Mouse (Mus musculus) cerebellum, adult 2 months (tissue): ENCODE measurements around the gene D17H6S53E. TPM values are rescaled to one million over a fixed set of nuclear protein-coding genes. Genes with fewer than 3 reads are reported as not detected.

ENCODE experiments used
- DNase-seq, 2 experiments: peaks; one replicate each; pipeline ENCODE4 v3.0.0; 2021
- H3K27ac ChIP-seq: fragments of 200-500 bp; 2 replicates; pipeline ENCODE4 v1.5.1; 2012; ENCODE audit warnings: low read length, control low read depth, inconsistent platforms; ENCODE audit not compliant: insufficient read depth
- H3K27me3 ChIP-seq: fragments of 200-500 bp; 2 replicates; pipeline ENCODE4 v1.6.1; 2012; ENCODE audit warnings: inconsistent platforms, mild to moderate bottlenecking, low read length, moderate library complexity; ENCODE audit not compliant: control insufficient read depth, insufficient read depth
- H3K4me1 ChIP-seq: fragments of 200-500 bp; 2 replicates; pipeline ENCODE4 v1.6.1; 2011; ENCODE audit warnings: low read length; ENCODE audit not compliant: control insufficient read depth, insufficient read depth
- H3K4me3 ChIP-seq: fragments of 200-500 bp; replicated peaks from 2 replicates; pipeline ENCODE3; 2011; ENCODE audit warnings: mild to moderate bottlenecking, low read depth, low read length, control low read depth; ENCODE audit not compliant: insufficient read depth
- CTCF ChIP-seq: fragments of 200-500 bp; IDR thresholded peaks from 2 replicates; pipeline ENCODE4 v1.5.1; 2011; ENCODE audit warnings: low read depth, mild to moderate bottlenecking, control low read depth, low read length, moderate library complexity, borderline replicate concordance; ENCODE audit not compliant: insufficient read depth
- POLR2A ChIP-seq: fragments of 200-500 bp; IDR thresholded peaks from 2 replicates; pipeline ENCODE4 v1.6.1; 2011; ENCODE audit warnings: low read length, control low read depth, borderline replicate concordance; ENCODE audit not compliant: insufficient read depth
- whole genome bisulfite sequencing: fragments of 180-500 bp; shearing (Covaris S2); methylation state at CpG from one replicate; pipeline ENCODE4 v1.1.7; 2018; 5-methylcytosine and 5-hydroxymethylcytosine counted together
- polyA plus RNA-seq: library from polyadenylated mRNA; depleted of rRNA; stranded (reverse); fragments of >200 nt; gene quantifications from 2 replicates; pipeline ENCODE4 v1.2.3, GENCODE M21; 2012; rRNA removed

D17H6S53E gene
- polyA plus RNA-seq, 1 experiment = 12.3 TPM

GRCm38 (mm10) chr17:35175382-35175781 is 49.2 kb downstream of the D17H6S53E start:
- no peak overlapping the region for H3K27ac ChIP-seq
- H3K27me3 ChIP-seq = no peaks in the 10 kb centered on the region
- no peak overlapping the region for H3K4me3 ChIP-seq
- DNase-seq = no peak
- TF ChIP-seq POLR2A (no peak), CTCF (no peak)
- no peaks in the 10 kb centered on the region for H3K4me1 ChIP-seq
- WGBS = 67% methylated on average over 6 of the region's 6 CpGs

- no peak for DNase-seq
- H3K4me1 ChIP-seq = no peaks in the 10 kb centered on the region
- 46% methylated on average over 2 of the region's 2 CpGs for WGBS
- H3K4me3 ChIP-seq = no peak within 1 kb of the TSS
- no peaks in the 10 kb centered on the region for H3K27me3 ChIP-seq
- no peak for TF ChIP-seq CTCF
- no peak for TF ChIP-seq POLR2A
- no peak within 1 kb of the TSS for H3K27ac ChIP-seq
Observed at GRCm38 (mm10) chr17:35175968-35176367, 49.8 kb downstream of the D17H6S53E start, which contains the start of gene Aif1. Aif1 (minus strand) TSS chr17:35176068.

Other genes starting within 250 kb of the D17H6S53E start
- gene Zbtb12, start 246.9 kb upstream of the D17H6S53E start, polyA plus RNA-seq = 8.2 and 8.3 TPM in 2 replicates
- 0.08 and 0.10 TPM in 2 replicates for gene Gm20547, start 244.3 kb upstream of the D17H6S53E start, polyA plus RNA-seq
- gene C2, start 228.1 kb upstream of the D17H6S53E start, polyA plus RNA-seq = 2.3 and 2.9 TPM in 2 replicates
- gene Ehmt2, start 227.9 kb upstream of the D17H6S53E start, polyA plus RNA-seq = 174 and 182 TPM in 2 replicates
- gene Slc44a4, start 211.9 kb upstream of the D17H6S53E start, polyA plus RNA-seq = 0.05 TPM in 1 of 2 replicates, not detected in the other
- 58.7 and 60.9 TPM in 2 replicates for gene Neu1, start 195.1 kb upstream of the D17H6S53E start, polyA plus RNA-seq
- 4.6 and 9.2 TPM in 2 replicates for gene Hspa1b, start 167.1 kb upstream of the D17H6S53E start, polyA plus RNA-seq
- not detected in 2 replicates for gene Gm20481, start 156.5 kb upstream of the D17H6S53E start, polyA plus RNA-seq
- gene Hspa1a, start 154.2 kb upstream of the D17H6S53E start, polyA plus RNA-seq = 10.5 and 14.9 TPM in 2 replicates
- gene Hspa1l, start 153.7 kb upstream of the D17H6S53E start, polyA plus RNA-seq = 0.49 and 0.89 TPM in 2 replicates
- gene Lsm2, start 144.5 kb upstream of the D17H6S53E start, polyA plus RNA-seq = 56.2 and 63.7 TPM in 2 replicates
- 65.3 and 77.0 TPM in 2 replicates for gene Vars, start 125.4 kb upstream of the D17H6S53E start, polyA plus RNA-seq
- 25.5 and 30.1 TPM in 2 replicates for gene Vwa7, start 109.8 kb upstream of the D17H6S53E start, polyA plus RNA-seq
- 2.0 and 2.3 TPM in 2 replicates for gene Sapcd1, start 98.4 kb upstream of the D17H6S53E start, polyA plus RNA-seq
- gene Msh5, start 79.6 kb upstream of the D17H6S53E start, polyA plus RNA-seq = 4.3 and 5.5 TPM in 2 replicates
- gene Clic1, start 76.4 kb upstream of the D17H6S53E start, polyA plus RNA-seq = 41.2 and 42.9 TPM in 2 replicates
- 59.5 and 63.3 TPM in 2 replicates for gene Ddah2, start 67.3 kb upstream of the D17H6S53E start, polyA plus RNA-seq
- gene Ly6g6c, start 61.0 kb upstream of the D17H6S53E start, polyA plus RNA-seq = 0.11 and 0.15 TPM in 2 replicates
- 0.25 and 0.43 TPM in 2 replicates for gene Mpig6b, start 60.2 kb upstream of the D17H6S53E start, polyA plus RNA-seq
- gene Ly6g6e, start 49.5 kb upstream of the D17H6S53E start, polyA plus RNA-seq = 5.3 and 6.3 TPM in 2 replicates
- gene Ly6g6d, start 48.3 kb upstream of the D17H6S53E start, polyA plus RNA-seq = 8.5 and 10.4 TPM in 2 replicates
- gene Ly6g6f, start 40.8 kb upstream of the D17H6S53E start, polyA plus RNA-seq = 0.86 and 1.1 TPM in 2 replicates
- gene Abhd16a, start 37.1 kb upstream of the D17H6S53E start, polyA plus RNA-seq = 337 and 394 TPM in 2 replicates
- 0.28 TPM in 1 of 2 replicates, not detected in the other for gene Ly6g5c, start 18.1 kb upstream of the D17H6S53E start, polyA plus RNA-seq
- gene Ly6g5b, start 10.9 kb upstream of the D17H6S53E start, polyA plus RNA-seq = 2.2 and 3.4 TPM in 2 replicates
- 32.7 TPM in 2 replicates for gene Gpank1, start 4.9 kb upstream of the D17H6S53E start, polyA plus RNA-seq
- 231 TPM in 2 replicates for gene Csnk2b, start 4.3 kb upstream of the D17H6S53E start, polyA plus RNA-seq
- 0.21 and 0.28 TPM in 2 replicates for gene Apom, start 5.7 kb downstream of the D17H6S53E start, polyA plus RNA-seq
- 211 and 226 TPM in 2 replicates for gene Bag6, start 8.8 kb downstream of the D17H6S53E start, polyA plus RNA-seq
- 277 and 289 TPM in 2 replicates for gene Prrc2a, start 38.5 kb downstream of the D17H6S53E start, polyA plus RNA-seq
- gene Aif1, start 49.7 kb downstream of the D17H6S53E start, polyA plus RNA-seq = 2.1 and 4.1 TPM in 2 replicates
- gene Lst1, start 62.1 kb downstream of the D17H6S53E start, polyA plus RNA-seq = 2.8 and 3.2 TPM in 2 replicates
- gene Ltb, start 68.1 kb downstream of the D17H6S53E start, polyA plus RNA-seq = 0.34 and 0.38 TPM in 2 replicates
- gene Tnf, start 75.6 kb downstream of the D17H6S53E start, polyA plus RNA-seq = not detected in 2 replicates
- 0.11 and 0.13 TPM in 2 replicates for gene Lta, start 79.0 kb downstream of the D17H6S53E start, polyA plus RNA-seq
- not detected in 2 replicates for gene Gm16181, start 94.5 kb downstream of the D17H6S53E start, polyA plus RNA-seq
- 628 TPM in 2 replicates for gene Atp6v1g2, start 107.3 kb downstream of the D17H6S53E start, polyA plus RNA-seq
- gene Nfkbil1, start 109.4 kb downstream of the D17H6S53E start, polyA plus RNA-seq = 12.7 and 13.2 TPM in 2 replicates
- 438 and 458 TPM in 2 replicates for gene Ddx39b, start 115.4 kb downstream of the D17H6S53E start, polyA plus RNA-seq
- 174 and 183 TPM in 2 replicates for gene H2-D1, start 136.4 kb downstream of the D17H6S53E start, polyA plus RNA-seq
- 0.26 and 0.92 TPM in 2 replicates for gene H2-Q1, start 194.0 kb downstream of the D17H6S53E start, polyA plus RNA-seq
- 1.4 and 1.5 TPM in 2 replicates for gene H2-Q2, start 215.9 kb downstream of the D17H6S53E start, polyA plus RNA-seq